Mouse (Mus musculus) MEL (cell line): Measurements from ENCODE around the gene Fam222b. TPM values are rescaled to one million over a fixed set of nuclear protein-coding genes. Genes with fewer than 3 reads are reported as not detected.

ENCODE experiments used
- DNase-seq: peaks from one replicate; pipeline ENCODE4 v3.0.0; 2011; ENCODE audit warnings: low read depth, low spot score
- H3K27ac ChIP-seq: 2 replicates; pipeline ENCODE4 v1.5.1; 2012; ENCODE audit warnings: low read depth, mild to moderate bottlenecking, control low read depth, low read length, moderate library complexity; ENCODE audit not compliant: control insufficient read depth
- H3K27me3 ChIP-seq, 2 experiments: fragments of 150-350 bp in 1 of 2; sonication (generic) in 1 of 2; 2 replicates each; pipeline ENCODE4 v1.6.1; 2012; ENCODE audit warnings: low read length in 2 of 2, mild to moderate bottlenecking in 2 of 2, improper control_type of control experiment in 1 of 2, moderate library complexity in 1 of 2; ENCODE audit not compliant: insufficient read depth in 2 of 2, control insufficient read depth in 1 of 2
- H3K36me3 ChIP-seq, 2 experiments: 2 replicates each; pipeline ENCODE4 v1.6.1; 2012 to 2014; ENCODE audit warnings: low read length in 2 of 2, improper control_type of control experiment in 1 of 2, inconsistent platforms in 1 of 2, mild to moderate bottlenecking in 1 of 2; ENCODE audit not compliant: insufficient read depth in 2 of 2, control insufficient read depth in 1 of 2
- H3K4me1 ChIP-seq, 2 experiments: fragments of 150-350 bp in 1 of 2; sonication (generic) in 1 of 2; 2 replicates each; pipeline ENCODE4 v1.6.1; 2012; ENCODE audit warnings: low read length in 2 of 2, improper control_type of control experiment in 1 of 2, mild to moderate bottlenecking in 1 of 2; ENCODE audit not compliant: insufficient read depth in 2 of 2, control insufficient read depth in 1 of 2
- H3K4me3 ChIP-seq, 2 experiments: fragments of 150-350 bp in 1 of 2; sonication (generic) in 1 of 2; 2 replicates each; pipeline ENCODE4 v1.5.1; 2012; ENCODE audit warnings: low read depth in 2 of 2, low read length in 2 of 2, mild to moderate bottlenecking in 2 of 2, moderate library complexity in 2 of 2, control low read depth in 1 of 2, improper control_type of control experiment in 1 of 2; ENCODE audit not compliant: control insufficient read depth in 1 of 2, insufficient read depth in 1 of 2
- H3K79me2 ChIP-seq: 2 replicates; pipeline ENCODE4 v1.6.1; 2012; ENCODE audit warnings: mild to moderate bottlenecking, low read length, moderate library complexity; ENCODE audit not compliant: control insufficient read depth, poor library complexity, insufficient read depth
- H3K9ac ChIP-seq: 2 replicates; pipeline ENCODE4 v1.6.1; 2012; ENCODE audit warnings: low read depth, mild to moderate bottlenecking, control low read depth, low read length, moderate library complexity; ENCODE audit not compliant: control insufficient read depth, poor library complexity, severe bottlenecking
- H3K9me3 ChIP-seq: fragments of 150-350 bp; sonication (generic); replicated peaks from 2 replicates; pipeline ENCODE4 v1.6.1; 2012; ENCODE audit warnings: mild to moderate bottlenecking, low read length, improper control_type of control experiment, moderate library complexity; ENCODE audit not compliant: insufficient read depth
- BHLHE40 ChIP-seq: IDR thresholded peaks from 2 replicates; pipeline ENCODE4 v1.6.1; 2012; ENCODE audit warnings: low read depth, mild to moderate bottlenecking, inconsistent platforms, low read length, improper control_type of control experiment, borderline replicate concordance
- CHD2 ChIP-seq: IDR thresholded peaks from 2 replicates; pipeline ENCODE4 v1.6.1; 2011; ENCODE audit warnings: low read length, improper control_type of control experiment
- CTCF ChIP-seq, 3 experiments: IDR thresholded peaks in 2 of 3; conservative IDR thresholded peaks in 1 of 3; 2 replicates each; pipeline ENCODE4 v1.5.1; 2011 to 2012; ENCODE audit warnings: low read length in 3 of 3, low read depth in 2 of 3, mild to moderate bottlenecking in 2 of 3, improper control_type of control experiment in 1 of 3, inconsistent platforms in 1 of 3, mixed read lengths in 1 of 3, moderate library complexity in 1 of 3; ENCODE audit not compliant: control insufficient read depth in 1 of 3, insufficient read depth in 1 of 3, poor library complexity in 1 of 3, severe bottlenecking in 1 of 3
- E2F4 ChIP-seq: IDR thresholded peaks from 2 replicates; pipeline ENCODE4 v1.6.1; 2011; ENCODE audit warnings: low read depth, low read length, improper control_type of control experiment, borderline replicate concordance
- ELF1 ChIP-seq: IDR thresholded peaks from 2 replicates; pipeline ENCODE4 v1.6.1; 2014; ENCODE audit warnings: low read depth, mild to moderate bottlenecking, inconsistent platforms, low read length, improper control_type of control experiment, moderate library complexity
- EP300 ChIP-seq, 2 experiments: IDR thresholded peaks; 2 replicates each; pipeline ENCODE4 v1.6.1; 2011; ENCODE audit warnings: improper control_type of control experiment in 2 of 2, low read length in 2 of 2, low read depth in 1 of 2, mild to moderate bottlenecking in 1 of 2
- ETS1 ChIP-seq: IDR thresholded peaks from 2 replicates; pipeline ENCODE4 v1.6.1; 2012; ENCODE audit warnings: low read depth, mild to moderate bottlenecking, inconsistent platforms, low read length, improper control_type of control experiment, moderate library complexity
- GATA1 ChIP-seq: IDR thresholded peaks from 2 replicates; pipeline ENCODE4 v1.6.1; 2011; ENCODE audit warnings: low read depth, low read length, improper control_type of control experiment
- HCFC1 ChIP-seq: IDR thresholded peaks from 2 replicates; pipeline ENCODE4 v1.6.1; 2012; ENCODE audit warnings: low read depth, mild to moderate bottlenecking, inconsistent platforms, low read length, improper control_type of control experiment, moderate library complexity
- JUND ChIP-seq: IDR thresholded peaks from 2 replicates; pipeline ENCODE4 v1.6.1; 2011; ENCODE audit warnings: low read depth, mild to moderate bottlenecking, improper control_type of control experiment, low read length
- KAT2A ChIP-seq: conservative IDR thresholded peaks from 2 replicates; pipeline ENCODE4 v1.6.1; 2012; ENCODE audit warnings: low read depth, low read length, improper control_type of control experiment, inconsistent platforms
- MAFK ChIP-seq: IDR thresholded peaks from 2 replicates; pipeline ENCODE4 v1.6.1; 2011; ENCODE audit warnings: low read depth, mild to moderate bottlenecking, low read length, improper control_type of control experiment, borderline replicate concordance
- MAX ChIP-seq: IDR thresholded peaks from 2 replicates; pipeline ENCODE4 v1.6.1; 2011; ENCODE audit warnings: low read length, improper control_type of control experiment
- MAZ ChIP-seq: IDR thresholded peaks from 2 replicates; pipeline ENCODE4 v1.6.1; 2012; ENCODE audit warnings: low read depth, mild to moderate bottlenecking, inconsistent platforms, low read length, improper control_type of control experiment
- MYB ChIP-seq: IDR thresholded peaks from 2 replicates; pipeline ENCODE4 v1.6.1; 2011; ENCODE audit warnings: mild to moderate bottlenecking, low read depth, low read length, improper control_type of control experiment
- MYC ChIP-seq: IDR thresholded peaks from 2 replicates; pipeline ENCODE4 v1.6.1; 2011; ENCODE audit warnings: low read depth, mild to moderate bottlenecking, low read length, improper control_type of control experiment, moderate library complexity
- NELFE ChIP-seq: IDR thresholded peaks from 2 replicates; pipeline ENCODE4 v1.6.1; 2011; ENCODE audit warnings: low read depth, low read length, improper control_type of control experiment
- POLR2A ChIP-seq, 2 experiments: IDR thresholded peaks; 2 replicates each; pipeline ENCODE4 v1.6.1; 2011 to 2012; ENCODE audit warnings: low read length in 2 of 2, mild to moderate bottlenecking in 2 of 2, control low read depth in 1 of 2, improper control_type of control experiment in 1 of 2, low read depth in 1 of 2, moderate library complexity in 1 of 2; ENCODE audit not compliant: control insufficient read depth in 1 of 2, insufficient read depth in 1 of 2, poor library complexity in 1 of 2
- RAD21 ChIP-seq: IDR thresholded peaks from 2 replicates; pipeline ENCODE4 v1.6.1; 2011; ENCODE audit warnings: mild to moderate bottlenecking, low read depth, low read length, improper control_type of control experiment
- RCOR1 ChIP-seq: IDR thresholded peaks from 2 replicates; pipeline ENCODE4 v1.6.1; 2012; ENCODE audit warnings: low read depth, mild to moderate bottlenecking, inconsistent platforms, low read length, improper control_type of control experiment
- SMC3 ChIP-seq: IDR thresholded peaks from 2 replicates; pipeline ENCODE4 v1.6.1; 2011; ENCODE audit warnings: low read depth, low read length, improper control_type of control experiment
- TAL1 ChIP-seq: IDR thresholded peaks from 2 replicates; pipeline ENCODE4 v1.6.1; 2012; ENCODE audit warnings: mild to moderate bottlenecking, inconsistent platforms, low read length, moderate library complexity, mixed read lengths
- TBP ChIP-seq: IDR thresholded peaks from 2 replicates; pipeline ENCODE4 v1.8.0; 2011; ENCODE audit warnings: low read depth, low read length, improper control_type of control experiment
- TCF12 ChIP-seq: IDR thresholded peaks from 2 replicates; pipeline ENCODE4 v1.6.1; 2014; ENCODE audit warnings: low read depth, mild to moderate bottlenecking, inconsistent platforms, low read length, improper control_type of control experiment, moderate library complexity
- UBTF ChIP-seq: IDR thresholded peaks from 2 replicates; pipeline ENCODE4 v1.6.1; 2012; ENCODE audit warnings: low read depth, mild to moderate bottlenecking, inconsistent platforms, low read length, improper control_type of control experiment, moderate library complexity, borderline replicate concordance; ENCODE audit not compliant: insufficient read depth
- USF2 ChIP-seq, 2 experiments: IDR thresholded peaks; 2 replicates each; pipeline ENCODE4 v1.6.1; 2011 to 2012; ENCODE audit warnings: improper control_type of control experiment in 2 of 2, low read length in 2 of 2, borderline replicate concordance in 1 of 2, inconsistent platforms in 1 of 2, low read depth in 1 of 2, mild to moderate bottlenecking in 1 of 2; ENCODE audit not compliant: insufficient read depth in 1 of 2
- ZC3H11A ChIP-seq: IDR thresholded peaks from 2 replicates; pipeline ENCODE4 v1.6.1; 2012; ENCODE audit warnings: low read depth, mild to moderate bottlenecking, inconsistent platforms, low read length, improper control_type of control experiment
- ZKSCAN1 ChIP-seq: IDR thresholded peaks from 2 replicates; pipeline ENCODE4 v1.6.1; 2012; ENCODE audit warnings: low read depth, mild to moderate bottlenecking, inconsistent platforms, low read length, improper control_type of control experiment, moderate library complexity
- ZNF384 ChIP-seq: IDR thresholded peaks from 2 replicates; pipeline ENCODE4 v1.6.1; 2012; ENCODE audit warnings: low read depth, mild to moderate bottlenecking, inconsistent platforms, low read length, improper control_type of control experiment
- polyA plus RNA-seq, 2 experiments: library from polyadenylated mRNA; stranded (reverse) in 1 of 2; unstranded in 1 of 2; fragments of >175 nt in 1 of 2; fragments of >200 nt in 1 of 2; gene quantifications; 2 replicates each; pipeline versions ENCODE4 v1.2.1 to v1.2.4; 2012; ENCODE audit warnings: low replicate concordance in 2 of 2, low read depth in 1 of 2; ENCODE audit not compliant: insufficient read length in 2 of 2, insufficient read depth in 1 of 2, missing spikeins in 1 of 2
- total RNA-seq: library from RNA; depleted of rRNA; stranded (reverse); fragments of 300-350 nt; gene quantifications from 2 replicates; pipeline ENCODE4 v1.2.3, GENCODE M21; 2012

The Fam222b gene
- total and polyA plus RNA-seq, 3 experiments: 2.4 to 8.1 TPM; not detected in 1

DNA sequence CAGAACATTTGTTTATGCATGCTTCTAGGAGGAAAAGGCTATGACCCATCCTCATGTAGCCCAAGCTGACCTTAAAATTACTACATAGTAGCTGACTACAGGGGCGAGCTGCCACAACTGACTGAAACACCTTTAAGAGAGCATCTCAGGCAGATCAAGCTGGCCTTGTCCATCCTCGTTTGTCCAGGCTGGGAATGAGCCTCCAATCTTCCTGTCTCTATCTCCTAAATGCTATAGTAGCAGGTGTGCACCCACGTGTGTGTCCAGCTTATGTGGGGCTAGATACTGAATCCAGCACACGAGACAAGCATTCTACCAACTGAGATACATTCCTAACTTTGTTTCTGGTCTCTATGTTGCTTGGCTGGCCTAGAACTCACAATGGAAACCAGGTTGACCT is 19.8 kb upstream of the Fam222b start:
- no peak for DNase-seq
- no peak overlapping the region for H3K27ac ChIP-seq
- no peak for TF ChIP-seq ETS1
- TF ChIP-seq GATA1: no peak
- TF ChIP-seq TBP: no peak
- TF ChIP-seq BHLHE40: no peak
- no peak overlapping the region for H3K9ac ChIP-seq
- no peak overlapping the region for H3K4me3 ChIP-seq
- peaks cover 15 to 49% of the 10 kb centered on the region in 2 experiments for H3K36me3 ChIP-seq
- no peaks in the 10 kb centered on the region for H3K27me3 ChIP-seq
- H3K9me3 ChIP-seq: no peaks in the 10 kb centered on the region
- peaks cover 20 to 48% of the 10 kb centered on the region in 2 experiments for H3K4me1 ChIP-seq
- H3K79me2 ChIP-seq: peaks cover 14% of the 10 kb centered on the region

DNA sequence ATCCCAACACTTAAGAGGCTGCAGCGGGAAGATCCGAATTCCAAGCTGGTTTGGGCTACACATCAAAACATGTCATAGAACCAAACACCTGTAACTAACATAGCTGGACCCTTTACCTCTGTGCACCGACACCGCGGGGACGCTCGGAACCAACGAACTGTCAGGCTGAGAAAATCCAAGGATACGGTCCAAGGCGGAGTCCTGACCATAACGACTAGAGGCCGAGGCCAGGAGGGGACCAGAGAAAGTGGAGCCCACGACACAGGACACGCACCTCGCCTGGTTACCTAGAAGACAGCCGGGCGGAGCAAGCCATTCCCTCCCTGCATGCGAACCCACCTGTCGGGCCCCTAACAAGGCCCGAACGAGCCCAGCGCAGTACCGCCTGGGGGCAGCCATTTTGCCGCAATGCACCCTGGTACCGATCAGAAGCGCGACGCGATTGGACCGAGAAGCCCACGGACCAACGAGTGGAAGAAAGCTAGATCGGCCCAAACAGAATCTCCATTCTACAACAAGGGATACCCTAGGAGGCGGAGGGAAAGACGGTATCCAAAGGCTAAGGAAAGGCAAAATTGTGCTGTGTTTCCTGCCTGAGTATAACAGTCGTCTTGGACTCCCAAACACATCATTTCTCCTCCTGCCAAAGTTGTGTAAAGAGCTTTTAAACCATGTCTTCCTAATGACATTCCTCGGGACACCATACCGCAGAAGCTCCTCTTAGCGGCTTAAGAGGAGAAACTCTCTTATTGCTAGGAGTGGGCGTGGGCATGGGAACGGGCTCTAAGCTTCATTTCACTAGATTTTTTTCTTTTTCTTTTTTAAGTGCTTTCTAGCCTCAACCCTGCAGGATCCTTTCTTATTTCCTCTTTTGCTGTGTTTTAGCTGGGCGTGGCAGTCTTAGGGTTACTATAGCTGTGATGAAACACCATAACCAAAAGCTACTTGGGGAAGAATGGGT is 14.2 kb upstream of the Fam222b start, which contains the start of gene Eral1:
Gene Eral1 (minus strand): TSS at position 423 of the 961 bp plus-strand sequence.
- H3K4me1 ChIP-seq: peaks cover 9 to 11% of the 10 kb centered on the region in 2 experiments
- no peaks in the 10 kb centered on the region for H3K27me3 ChIP-seq
- TF ChIP-seq JUND: peak; percentile 67; the same call in 1 of the 2 replicates
- peak; percentile 85 for TF ChIP-seq TCF12
- TF ChIP-seq MAX: peak; percentile 76
- peak; percentile 60; the same call in 1 of the 2 replicates for TF ChIP-seq ELF1
- TF ChIP-seq KAT2A: peak; percentile 86
- TF ChIP-seq UBTF: no peak
- peak; percentile 93 to 97 for TF ChIP-seq POLR2A (IDR thresholded peaks at IDR 0.05; ENCODE audit: control insufficient read depth in 1 of 2, insufficient read depth in 1 of 2, low read depth in 1 of 2, low read length in 2 of 2, poor library complexity in 1 of 2)
- TF ChIP-seq MAZ: peak; percentile 85
- TF ChIP-seq USF2 (IDR thresholded peaks at IDR 0.05; ENCODE audit: borderline replicate concordance in 1 of 2, insufficient read depth in 1 of 2, low read depth in 1 of 2, low read length in 2 of 2): no peak
- no peak for TF ChIP-seq RAD21
- TF ChIP-seq RCOR1: no peak; the same call in none of the 2 replicates
- TF ChIP-seq ZC3H11A: no peak
- TF ChIP-seq NELFE: peak; percentile 94
- TF ChIP-seq GATA1: no peak
- TF ChIP-seq MAFK: 0 out of 2 replicates have a peak, but pooled peaks have one; percentile 48
- 0 out of 2 replicates have a peak, but pooled peaks have one; percentile 58 for TF ChIP-seq ZKSCAN1
- 0 out of 2 replicates have a peak, but pooled peaks have one; percentile 50 for TF ChIP-seq ETS1
- TF ChIP-seq TAL1: no peak
- TF ChIP-seq MYB: peak; percentile 23; the same call in 1 of the 2 replicates
- TF ChIP-seq CTCF (IDR thresholded peaks at IDR 0.05 in 2 of 3, conservative IDR thresholded peaks at IDR 0.05 in 1 of 3; ENCODE audit: control insufficient read depth in 1 of 3, insufficient read depth in 1 of 3, low read depth in 2 of 3, low read length in 3 of 3, poor library complexity in 1 of 3, severe bottlenecking in 1 of 3): no peak
- peak in 1 of 2 experiments; percentile 55; a peak in 2 of 4 replicates for TF ChIP-seq EP300 (IDR thresholded peaks at IDR 0.05; ENCODE audit: low read depth in 1 of 2, low read length in 2 of 2)
- peak; percentile 21; the same call in 1 of the 2 replicates for TF ChIP-seq SMC3
- peak; percentile 40 for TF ChIP-seq CHD2
- peak; percentile 78 for TF ChIP-seq MYC
- TF ChIP-seq HCFC1: peak; percentile 95
- TF ChIP-seq E2F4: no peak
- TF ChIP-seq BHLHE40: peak; percentile 37; the same call in 1 of the 2 replicates
- no peak for TF ChIP-seq ZNF384

More for the DNA sequence above, 14.2 kb upstream of the Fam222b start, which contains the start of gene Eral1:
- Histone ChIP-seq H3K79me2 (peaks cover 16% of the 10 kb centered on the region), H3K27ac (peak within 1 kb of the TSS; percentile 78), H3K4me3 (peak within 1 kb of the TSS; percentile 78 to 79), H3K36me3 (peaks cover 8 to 12% of the 10 kb centered on the region in 2 experiments), H3K9me3 (no peaks in the 10 kb centered on the region), H3K9ac (peak within 1 kb of the TSS; percentile 80)
- DNase-seq: peak; percentile 93
